Mouse (Mus musculus) 3134 (cell line): Measurements from ENCODE around the gene She.

Experiments
- DNase-seq: peaks from one replicate; pipeline ENCODE4 v3.0.0-alpha.2; 2011; ENCODE audit warnings: low spot score; ENCODE audit not compliant: insufficient read length; ENCODE audit errors: extremely low read depth

She gene

DNA sequence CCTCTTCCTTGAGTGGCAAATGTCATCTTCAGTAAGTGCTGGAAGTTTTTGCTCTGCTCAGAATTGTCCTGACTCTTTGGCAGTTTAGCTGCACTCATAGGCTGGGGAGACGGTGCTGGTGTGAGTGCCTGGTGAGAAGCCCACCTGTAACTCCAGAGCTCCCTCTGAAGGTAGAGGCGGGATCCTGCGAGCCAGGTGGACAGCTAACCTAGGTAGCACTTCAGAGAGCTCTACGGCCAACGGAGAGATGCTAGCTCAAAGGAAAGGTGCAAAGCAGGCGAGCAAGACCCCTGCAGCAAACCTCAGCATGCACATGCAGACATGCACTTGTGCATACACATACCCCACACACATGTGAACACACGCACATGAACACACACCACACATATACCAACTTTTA, 17.1 kb upstream of the She start:
- DNase-seq = no peak

DNA sequence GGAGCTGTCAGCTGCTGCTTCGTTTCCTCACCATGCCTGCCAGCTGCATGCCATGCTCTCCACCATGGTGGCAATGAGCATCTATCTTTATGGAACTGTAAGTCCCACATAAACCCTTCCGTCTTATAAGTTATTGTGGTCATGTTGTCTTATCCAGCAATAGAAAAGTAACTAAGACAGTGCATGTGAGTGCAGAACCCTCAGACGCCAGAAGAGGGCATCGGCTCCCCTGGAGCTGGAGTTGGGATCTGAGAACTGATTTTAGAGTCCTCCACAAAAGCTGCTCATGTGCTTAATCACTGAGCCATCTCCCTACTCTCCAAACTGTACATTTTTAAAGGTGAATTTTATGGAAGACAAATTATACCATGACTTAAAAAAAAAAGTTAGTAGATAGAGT, 14.1 kb upstream of the She start:
- no peak for DNase-seq

DNA sequence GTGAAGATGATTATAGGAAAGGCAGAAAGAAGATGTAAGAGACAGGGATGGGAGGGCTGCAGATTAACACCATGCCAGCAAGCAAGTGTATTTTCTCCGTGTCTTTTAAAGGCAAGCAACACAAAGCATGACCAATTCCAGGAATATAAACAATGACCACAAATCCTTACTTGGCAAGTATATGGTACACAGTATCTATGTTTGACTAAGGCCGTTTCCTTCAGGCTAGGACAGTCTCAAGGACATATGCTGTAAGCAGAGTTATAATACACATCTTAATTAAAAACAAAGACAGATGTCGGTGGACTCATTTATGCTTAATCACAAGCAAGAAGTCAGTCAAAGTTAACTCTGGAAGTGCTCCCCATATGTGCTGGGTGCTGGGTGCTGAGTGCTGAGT, 12.6 kb upstream of the She start:
- no peak for DNase-seq

DNA sequence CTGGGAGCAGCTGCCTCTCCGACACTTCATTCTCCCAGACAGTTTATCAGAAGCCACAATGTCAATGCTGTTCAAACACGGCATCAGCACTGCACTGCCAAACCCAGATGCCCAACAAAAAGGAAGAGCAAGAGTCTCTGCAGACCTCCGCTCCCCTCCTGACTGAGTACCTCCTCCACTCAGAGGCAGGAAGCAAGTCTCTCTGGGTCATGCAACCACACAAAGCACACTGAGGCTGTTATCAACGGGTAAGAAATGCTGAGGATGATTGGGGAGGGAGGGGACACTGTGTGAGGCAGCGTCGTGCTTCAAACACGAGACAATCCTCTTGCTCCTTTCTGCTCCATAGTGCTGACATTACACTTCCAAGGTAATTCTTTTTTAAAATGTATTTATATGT, 11.3 kb upstream of the She start:
- DNase-seq = no peak

DNA sequence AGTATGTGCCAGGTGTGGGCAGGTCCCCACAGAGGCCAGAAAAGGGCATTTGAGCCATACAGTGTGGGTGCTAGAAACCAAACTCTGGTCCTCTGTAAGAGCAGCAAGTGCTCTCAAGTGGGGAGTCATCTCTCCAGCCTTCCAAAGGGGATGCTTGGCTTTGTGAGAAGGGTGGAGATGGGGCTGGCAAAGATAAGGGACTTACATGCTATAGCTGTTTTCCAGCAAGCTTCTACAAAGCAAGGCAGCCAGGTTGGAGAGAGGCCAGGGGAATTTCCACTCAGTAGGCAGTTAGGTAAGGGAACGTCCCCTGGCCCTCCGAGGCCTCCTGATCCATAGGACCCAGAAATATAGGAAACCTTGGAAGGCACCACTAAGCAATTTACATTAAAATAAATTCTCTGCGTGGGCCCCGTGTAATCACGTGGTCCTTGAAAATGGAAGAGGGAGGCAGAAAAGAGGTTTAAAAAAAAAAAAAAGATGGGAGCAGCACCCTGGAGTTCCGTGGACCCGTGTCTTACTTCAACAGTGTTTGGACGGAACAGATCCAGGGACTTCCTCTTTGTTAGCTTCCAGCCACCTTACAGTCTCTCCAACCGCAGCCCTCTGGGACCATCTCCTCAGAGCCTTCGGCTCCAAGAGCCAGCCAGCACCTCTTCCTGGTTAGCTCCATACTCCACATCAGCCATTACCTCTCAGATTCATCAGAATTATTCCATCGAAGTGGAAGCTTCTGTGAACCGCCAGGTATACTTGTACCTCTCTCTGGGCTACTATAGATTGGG, 10.7 kb upstream of the She start:
- no peak for DNase-seq

DNA sequence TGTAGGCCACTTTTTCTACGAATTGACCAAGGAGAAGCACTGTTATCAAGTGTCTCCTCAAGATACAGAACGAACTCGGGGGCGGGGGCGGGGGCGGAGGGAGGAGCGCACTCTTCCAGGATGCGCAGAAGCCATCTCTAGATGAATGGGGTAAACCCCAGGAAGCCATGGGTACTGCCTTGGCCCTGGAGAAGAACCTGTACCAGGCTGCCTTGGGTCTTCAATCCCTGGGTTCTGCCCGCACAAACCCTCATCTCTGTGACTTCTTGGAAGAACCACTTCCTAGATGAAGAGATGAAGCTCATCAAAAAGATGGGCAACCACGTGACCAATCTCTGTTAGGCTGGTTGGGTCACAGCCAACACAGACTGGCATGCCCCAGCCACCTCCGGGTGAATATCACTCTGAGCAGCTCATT, 10.1 kb upstream of the She start:
- DNase-seq = no peak

DNA sequence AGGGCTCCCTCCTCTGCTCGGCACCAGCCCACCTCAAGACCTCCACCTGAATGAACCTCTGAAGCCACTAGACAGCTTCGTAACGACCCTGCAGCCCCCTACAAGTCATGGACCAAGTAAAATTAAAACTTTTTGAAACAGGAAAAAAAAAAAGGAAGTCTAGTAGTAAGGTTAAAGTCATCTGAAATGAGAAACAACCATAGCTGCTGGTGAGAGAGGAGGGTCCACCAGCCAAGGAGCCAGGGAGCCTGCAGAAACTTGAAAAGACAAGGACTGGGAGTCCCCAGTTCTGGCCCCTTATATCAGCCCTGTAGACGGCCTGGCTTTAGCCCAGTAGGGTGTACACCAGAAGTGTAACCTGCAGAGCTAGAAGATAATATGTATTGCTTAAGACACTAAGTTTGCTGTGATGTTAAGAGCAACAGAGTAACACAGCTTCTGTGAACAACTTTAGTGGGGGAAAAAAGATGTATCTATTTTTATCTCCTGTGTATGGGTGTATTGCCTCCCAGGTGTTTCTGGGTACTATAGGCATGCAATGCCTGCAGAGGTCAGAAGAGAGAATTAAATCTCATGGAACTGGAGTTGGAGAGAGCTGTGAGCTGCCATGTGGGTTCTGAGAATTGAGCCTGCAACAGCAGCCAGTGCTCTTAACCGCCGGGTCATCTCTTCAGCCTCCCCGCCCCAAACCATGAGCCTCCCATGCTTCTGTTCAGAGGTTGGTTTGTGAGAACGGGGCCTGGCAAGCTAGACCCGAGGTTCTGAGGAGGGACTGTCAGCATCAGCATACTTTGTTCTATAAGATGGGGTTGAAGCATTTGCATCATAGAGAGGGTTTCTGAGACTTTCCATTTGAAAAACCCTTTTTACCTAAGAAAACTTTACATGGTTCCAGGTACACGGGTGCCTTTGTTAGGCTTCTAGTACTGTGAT, 9.4 kb upstream of the She start:
- DNase-seq = no peak

DNA sequence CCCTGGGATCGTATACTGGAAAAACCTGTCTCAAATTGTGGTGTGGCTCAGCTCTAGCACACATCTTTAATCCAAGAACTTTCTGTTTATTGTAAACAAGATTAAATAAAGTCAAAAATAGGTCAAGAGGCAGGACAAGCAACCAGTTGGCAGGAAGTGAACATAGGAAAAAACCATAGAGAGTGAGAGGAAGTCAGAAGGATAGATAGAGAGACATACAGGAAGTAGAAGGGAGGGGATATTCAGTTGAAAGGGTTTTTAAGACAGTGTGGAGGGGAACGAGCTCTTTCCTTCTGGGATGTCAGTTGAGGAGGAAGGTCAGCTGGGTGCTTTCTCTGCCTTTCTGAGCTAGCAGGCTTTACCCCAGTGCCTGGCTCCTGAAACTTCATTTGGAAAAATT, 7.6 kb upstream of the She start:
- no peak for DNase-seq

DNA sequence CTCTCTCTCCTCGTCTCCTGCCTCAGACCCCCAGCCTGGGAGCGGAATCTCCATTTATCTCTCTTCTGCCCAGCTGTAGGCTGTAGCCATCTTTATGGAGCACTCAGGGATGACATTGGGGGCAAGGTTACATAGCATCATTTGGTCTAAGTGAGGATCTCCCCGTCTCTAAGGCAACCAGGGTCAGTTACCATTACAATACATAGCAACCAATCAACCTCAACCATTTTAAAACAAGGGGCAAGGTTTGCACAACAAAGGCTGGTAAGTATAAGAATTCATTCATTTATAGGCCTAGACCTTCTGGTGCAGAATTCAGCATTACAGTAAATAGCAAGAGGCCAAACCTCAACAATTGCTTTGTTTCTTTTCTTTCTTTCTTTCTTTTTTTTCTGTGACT, 4.9 kb upstream of the She start:
- DNase-seq = no peak

DNA sequence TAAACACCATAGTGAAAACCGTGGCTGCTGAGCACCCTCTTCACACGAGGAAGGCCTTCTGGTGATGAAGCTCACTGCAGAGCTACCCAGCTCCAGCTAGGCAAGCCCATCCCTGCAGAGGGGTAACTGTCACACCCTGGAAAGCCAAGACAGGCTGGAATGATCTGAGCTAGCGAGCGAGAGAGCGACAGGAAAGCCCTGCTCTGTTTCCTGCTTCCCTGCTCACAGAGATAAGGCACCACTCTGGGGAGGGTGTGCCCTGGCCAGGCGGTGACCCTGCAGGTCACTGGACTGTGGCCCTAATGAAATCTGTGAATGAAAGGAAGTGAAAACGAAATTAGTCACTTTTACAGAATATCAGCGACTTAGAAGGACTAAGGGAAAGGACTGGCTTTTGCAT, 4.2 kb downstream of the She start:
- DNase-seq = no peak

DNA sequence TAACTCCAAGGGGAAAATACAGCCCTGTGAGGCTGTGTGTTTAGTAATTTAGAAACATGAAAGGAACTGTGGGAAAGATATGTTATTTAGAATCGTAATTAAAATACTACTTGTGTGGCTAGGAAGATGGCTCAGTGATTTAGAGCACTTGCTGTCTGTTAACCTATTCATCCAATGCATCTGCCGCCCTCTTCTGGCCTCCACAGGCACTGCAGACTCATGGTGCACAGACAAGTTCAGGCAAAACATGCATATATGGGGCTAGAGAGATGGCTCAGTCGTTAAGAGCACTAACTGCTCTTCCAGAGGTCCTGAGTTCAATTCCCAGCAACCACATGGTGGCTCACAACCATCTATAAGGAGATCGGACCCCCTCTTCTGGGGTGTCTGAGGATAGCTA, 11.1 kb downstream of the She start:
- DNase-seq = no peak

DNA sequence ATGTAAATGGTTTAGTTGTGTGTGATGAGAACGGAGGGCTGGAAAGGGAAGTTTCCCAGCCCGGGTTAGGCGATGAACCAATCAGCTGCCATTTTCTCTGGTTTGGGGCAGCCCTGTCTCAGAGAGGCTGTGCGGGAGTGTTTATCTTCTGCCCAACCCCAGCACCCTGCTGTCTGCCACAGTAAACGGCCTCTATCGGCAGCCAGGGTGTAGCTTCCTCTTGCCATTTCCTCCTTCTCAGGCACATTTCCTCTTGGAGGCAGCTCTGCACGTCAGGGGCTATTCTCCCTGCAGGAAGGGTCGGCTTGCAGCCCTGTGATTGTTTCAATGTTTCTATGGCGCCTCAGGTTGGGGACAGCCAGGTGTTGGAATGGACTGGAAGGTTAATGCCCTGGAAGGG, 12.0 kb downstream of the She start:
- DNase-seq = no peak

DNA sequence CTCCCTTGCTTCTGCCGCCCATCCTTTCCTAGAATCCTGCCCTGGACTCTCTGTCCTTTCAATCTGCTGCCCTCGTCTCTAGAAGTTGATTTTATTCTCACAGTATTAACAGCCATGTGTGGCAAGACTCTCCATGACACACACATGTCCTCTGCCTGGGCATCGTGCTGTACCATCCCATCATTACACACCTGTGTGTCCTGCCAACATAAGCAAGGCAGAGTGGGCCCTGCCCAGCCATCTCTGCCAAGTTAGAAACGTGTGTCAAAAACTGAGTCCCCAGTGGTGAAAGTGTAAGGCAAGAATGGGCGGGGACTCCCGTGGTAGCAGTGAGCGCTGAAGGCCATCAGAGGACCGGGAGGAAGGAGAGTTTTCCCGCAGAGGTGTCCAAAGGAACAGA, 14.6 kb downstream of the She start:
- DNase-seq = no peak

DNA sequence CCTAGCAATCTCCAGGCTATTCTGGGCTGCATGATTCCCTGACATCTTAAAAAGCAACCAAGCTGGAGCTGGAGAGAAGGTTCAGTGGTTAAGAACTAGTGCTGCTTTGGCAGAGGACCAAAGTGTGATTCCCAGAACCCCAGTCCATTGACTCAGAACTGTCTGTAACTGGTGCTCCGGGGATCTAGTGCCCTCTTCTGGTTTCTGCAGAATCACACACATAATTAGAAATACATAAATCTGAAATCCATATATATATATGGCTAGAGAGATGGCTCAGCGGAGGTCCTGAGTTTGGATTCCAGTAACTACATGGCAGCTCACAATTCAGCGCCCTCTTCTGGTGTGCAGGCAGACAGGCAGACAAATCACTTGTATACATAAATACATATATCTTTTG, 16.0 kb downstream of the She start:
- no peak for DNase-seq

DNA sequence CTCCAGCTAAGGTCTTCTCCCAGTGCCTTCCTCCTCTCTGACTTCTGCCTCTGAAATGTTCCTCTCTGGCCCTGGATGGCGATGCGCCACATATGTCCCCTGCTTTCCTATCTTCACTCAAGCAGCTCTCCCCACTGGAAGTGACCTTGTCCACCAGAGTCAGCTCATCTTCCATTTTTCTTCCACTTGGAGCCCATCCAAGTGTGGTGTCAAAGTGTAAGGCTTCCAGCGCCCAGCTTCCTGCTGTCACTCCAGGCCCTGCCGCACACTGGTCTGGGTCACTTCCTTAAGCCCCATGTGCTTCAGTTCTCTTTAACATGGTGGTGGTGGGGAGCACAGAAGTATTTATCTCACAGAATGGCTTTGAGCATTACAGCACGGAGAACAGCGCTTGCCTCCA, 16.4 kb downstream of the She start:
- DNase-seq = no peak

DNA sequence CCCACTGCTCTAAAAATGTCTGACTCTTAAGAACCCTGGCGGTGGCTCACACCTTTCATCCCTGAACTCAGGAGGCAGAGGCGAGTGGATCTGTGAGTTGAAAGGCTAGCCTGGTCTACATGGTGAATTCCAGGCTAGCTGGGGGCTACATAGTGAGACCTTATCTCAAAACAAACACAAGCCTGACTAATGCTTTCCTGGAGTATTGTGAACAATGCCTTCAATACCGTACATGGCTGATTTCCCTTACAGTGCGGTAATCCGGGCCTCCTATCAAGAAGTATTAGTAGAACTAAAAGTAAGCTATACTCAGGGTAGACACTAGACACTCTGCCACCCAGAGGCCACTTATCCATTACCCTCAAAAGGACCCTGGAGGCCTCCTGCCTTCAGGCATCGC, 16.9 kb downstream of the She start:
- DNase-seq = no peak

DNA sequence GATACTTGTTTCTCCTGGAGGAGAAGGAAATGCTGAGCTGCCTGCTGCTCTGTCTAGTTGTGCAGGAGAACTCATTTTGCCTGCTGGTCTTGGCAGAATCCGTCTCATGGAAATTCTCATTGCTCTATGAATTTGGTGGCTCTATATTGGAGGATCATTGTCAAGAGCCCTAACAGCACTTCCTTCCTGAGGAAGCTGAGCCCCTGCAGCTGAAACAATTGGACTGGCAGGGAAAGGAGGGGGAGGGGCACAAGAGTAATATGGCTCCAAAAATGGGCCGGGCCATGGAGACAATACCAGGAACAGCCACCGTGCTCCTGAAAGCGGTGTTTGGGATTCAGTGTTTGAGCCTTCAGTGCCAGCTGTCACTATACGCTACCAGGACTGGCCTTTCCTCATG, 22.6 kb downstream of the She start:
- no peak for DNase-seq

DNA sequence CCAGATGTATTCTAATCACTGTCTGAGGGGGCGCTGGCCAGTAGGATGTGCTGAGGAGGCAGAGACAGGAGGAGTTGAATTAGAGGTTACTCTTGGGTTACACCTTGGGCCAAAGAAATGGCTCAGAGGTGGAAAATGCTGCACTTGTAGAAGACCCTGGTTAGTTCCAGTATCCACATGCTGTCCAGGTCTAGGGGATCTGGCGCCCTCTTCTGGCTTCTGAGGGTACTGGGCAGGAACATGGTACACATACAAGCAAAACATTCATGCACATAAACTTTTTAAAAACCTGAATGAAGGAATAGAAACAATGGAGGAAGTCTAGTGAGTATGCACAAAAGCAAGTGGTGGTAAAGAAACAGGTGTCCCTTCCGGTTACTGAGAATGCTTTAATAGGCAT, 26.2 kb downstream of the She start:
- no peak for DNase-seq

DNA sequence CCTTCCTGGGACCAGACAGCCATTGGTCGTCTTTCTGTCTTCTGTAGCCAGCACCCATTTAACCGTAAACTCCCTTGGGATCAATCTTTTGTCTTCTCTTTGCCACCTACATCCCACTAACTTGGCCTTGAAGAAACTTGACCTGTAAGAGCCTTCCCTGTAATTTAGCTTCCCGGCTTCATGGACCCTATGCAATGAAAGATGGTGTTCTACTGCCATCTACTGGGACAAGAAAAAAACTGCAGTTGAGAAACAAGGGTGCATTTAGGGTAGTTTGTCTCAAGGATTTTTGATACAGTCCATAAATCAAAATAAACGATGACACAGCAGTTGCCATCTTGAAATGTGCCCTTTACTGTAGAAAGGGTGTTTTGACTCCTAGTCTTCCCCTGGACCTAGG, 27.0 kb downstream of the She start:
- peak; percentile 34 for DNase-seq

DNA sequence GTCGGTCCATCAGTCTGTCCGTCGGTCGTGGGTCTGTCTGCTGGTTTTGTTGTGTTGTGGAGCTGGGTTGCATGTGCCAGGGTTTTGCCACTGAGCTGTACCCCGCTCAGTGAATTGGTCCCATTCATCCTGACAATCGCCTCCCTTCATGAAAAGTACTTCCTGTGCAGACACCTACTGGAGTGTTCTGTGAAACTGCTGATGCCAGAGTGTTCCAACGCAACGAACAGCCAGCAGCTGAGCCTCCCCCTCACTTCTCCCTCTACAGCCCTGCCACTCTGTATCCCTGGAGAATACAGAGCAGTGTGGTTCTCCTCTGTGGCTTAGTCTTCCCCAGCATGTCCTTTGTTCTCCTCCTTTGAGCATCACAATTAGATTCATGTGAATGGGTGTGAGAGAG, 27.7 kb downstream of the She start:
- no peak for DNase-seq

DNA sequence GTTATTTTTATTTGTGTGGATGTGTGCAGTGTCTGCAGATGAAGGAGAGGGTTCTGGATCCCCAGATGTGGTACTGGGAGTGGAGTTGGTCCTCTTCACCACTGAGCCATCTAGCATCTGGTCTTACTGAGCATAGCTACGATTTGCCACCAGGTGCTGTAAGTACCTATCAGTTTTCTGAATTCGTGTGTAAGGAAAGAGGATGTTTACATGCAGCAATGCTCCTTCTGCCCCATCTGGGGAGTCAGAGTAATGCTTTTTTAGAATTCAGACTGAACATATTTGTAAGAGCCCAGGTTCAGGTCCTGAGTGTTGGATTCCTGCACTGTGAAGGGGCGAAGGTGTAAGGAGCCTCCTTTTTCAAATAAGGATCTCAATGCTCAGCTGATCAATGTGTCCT, 28.8 kb downstream of the She start:
- DNase-seq = no peak

DNA sequence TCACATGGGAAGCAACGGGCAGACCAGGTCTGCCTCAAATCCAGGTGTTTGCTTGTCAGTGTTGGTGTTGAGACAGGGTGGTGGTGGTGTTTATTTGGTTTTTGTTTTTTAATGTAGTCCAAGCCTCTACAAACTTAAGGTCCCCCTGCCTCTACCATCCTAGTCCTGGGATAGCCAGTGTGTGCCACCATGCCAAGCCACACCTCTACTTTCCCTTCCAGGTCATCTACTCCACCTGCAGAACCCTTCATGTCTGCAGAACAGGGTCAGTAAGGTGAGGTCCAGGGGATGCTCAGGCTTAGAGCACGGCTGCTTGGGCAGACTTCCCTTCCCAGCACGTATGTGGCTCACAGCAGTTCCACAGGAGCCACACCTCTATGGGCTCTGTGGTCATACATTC, 29.2 kb downstream of the She start:
- DNase-seq = no peak
